Mouse (Mus musculus): ENCODE measurements around the gene Trim40. TPM values are rescaled to one million over a fixed set of nuclear protein-coding genes. Genes with fewer than 3 reads are reported as not detected.

The Trim40 gene
- not detected for polyA plus RNA-seq (2017; shearing (Covaris generic))

GRCm38 (mm10) chr17:36890073-36890903 is at the start of gene Trim40:
TSS of gene Trim40 (minus strand) at chr17:36890123.

GRCm38 (mm10) chr17:36897552-36898205 is 7.8 kb upstream of the Trim40 start, which contains the start of gene Trim31:
TSS of gene Trim31 (plus strand) at chr17:36898118.

GRCm38 (mm10) chr17:36869284-36869954 is 20.5 kb downstream of the Trim40 start, which contains the start of gene Trim10:
TSS of gene Trim10 (plus strand) at chr17:36869574.

GRCm38 (mm10) chr17:36866719-36867527 is 23.0 kb downstream of the Trim40 start, which contains the start of gene Trim15:
TSS of gene Trim15 (minus strand) at chr17:36867210.

GRCm38 (mm10) chr17:36836874-36837647 is 52.9 kb downstream of the Trim40 start, which contains the start of gene Trim26:
TSS of gene Trim26 (plus strand) at chr17:36837134.

Other genes with a start within 250 kb of the Trim40 start
- gene H2-M9, start 247.5 kb downstream of the Trim40 start, polyA plus RNA-seq (2017; shearing (Covaris generic)): under 1 TPM in 1 of 2 experiments, not detected in 1; 0.32 TPM
- not detected for gene H2-M1, start 217.9 kb downstream of the Trim40 start, polyA plus RNA-seq (2017; shearing (Covaris generic))
- gene H2-M10.5, start 117.2 kb downstream of the Trim40 start, polyA plus RNA-seq (2017; shearing (Covaris generic)): not detected
- not detected for gene H2-M10.6, start 78.0 kb downstream of the Trim40 start, polyA plus RNA-seq (2017; shearing (Covaris generic))
- 100 to 1,000 TPM; 102 to 109 TPM for gene Trim26, start 53.0 kb downstream of the Trim40 start, polyA plus RNA-seq (2017; shearing (Covaris generic))
- under 1 TPM; 0.47 to 0.57 TPM for gene Trim15, start 22.9 kb downstream of the Trim40 start, polyA plus RNA-seq (2017; shearing (Covaris generic))
- under 1 TPM in 1 of 2 experiments, not detected in 1; 0.10 TPM for gene Trim10, start 20.5 kb downstream of the Trim40 start, polyA plus RNA-seq (2017; shearing (Covaris generic))
- under 1 TPM in 1 of 2 experiments, not detected in 1; 0.15 TPM for gene Trim31, start 8.0 kb upstream of the Trim40 start, polyA plus RNA-seq (2017; shearing (Covaris generic))
- gene Rnf39, start 52.8 kb upstream of the Trim40 start, polyA plus RNA-seq (2017; shearing (Covaris generic)): under 1 TPM in 1 of 2 experiments, not detected in 1; 0.38 TPM
- 100 to 1,000 TPM; 141 to 146 TPM for gene Ppp1r11, start 61.6 kb upstream of the Trim40 start, polyA plus RNA-seq (2017; shearing (Covaris generic))
- gene Znrd1, start 68.4 kb upstream of the Trim40 start, polyA plus RNA-seq (2017; shearing (Covaris generic)): 10 to 100 TPM; 76.7 to 88.4 TPM
- gene Znrd1as, start 68.5 kb upstream of the Trim40 start, polyA plus RNA-seq (2017; shearing (Covaris generic)): 1 to 10 TPM; 2.8 to 2.9 TPM
- under 1 TPM; 0.23 to 0.41 TPM for gene 2410137M14Rik, start 91.1 kb upstream of the Trim40 start, polyA plus RNA-seq (2017; shearing (Covaris generic))
- under 1 TPM in 1 of 2 experiments, not detected in 1; 0.12 TPM for gene H2-M5, start 99.4 kb upstream of the Trim40 start, polyA plus RNA-seq (2017; shearing (Covaris generic))
- not detected for gene Zfp57, start 111.0 kb upstream of the Trim40 start, polyA plus RNA-seq (2017; shearing (Covaris generic))
- not detected for gene Mog, start 133.3 kb upstream of the Trim40 start, polyA plus RNA-seq (2017; shearing (Covaris generic))
- 10 to 100 TPM; 10.7 to 14.6 TPM for gene Gabbr1, start 155.8 kb upstream of the Trim40 start, polyA plus RNA-seq (2017; shearing (Covaris generic))
- gene Olfr90, start 198.4 kb upstream of the Trim40 start, polyA plus RNA-seq (2017; shearing (Covaris generic)): not detected
- under 1 TPM in 1 of 2 experiments, not detected in 1; 0.21 TPM for gene Olfr91, start 208.2 kb upstream of the Trim40 start, polyA plus RNA-seq (2017; shearing (Covaris generic))
- gene Olfr92, start 230.0 kb upstream of the Trim40 start, polyA plus RNA-seq (2017; shearing (Covaris generic)): not detected

Measured in activated CD4-positive, CD25-positive, alpha-beta regulatory T cell (primary cell).